Mouse (Mus musculus): ENCODE results near the gene Wnt1. TPM values are rescaled to one million over a fixed set of nuclear protein-coding genes. Genes with fewer than 3 reads are reported as not detected.

Gene Wnt1
- total RNA-seq, 1 experiment from 2014 or later = not detected

GRCm38 (mm10) chr15:98778191-98778770 lies 11.4 kb upstream of the Wnt1 start:
- DNase-seq = no peak

- DNase-seq = no peak
Measured at GRCm38 (mm10) chr15:98778806-98779205, 10.9 kb upstream of the Wnt1 start.

- DNase-seq = no peak
Measured at GRCm38 (mm10) chr15:98780075-98780474, 9.6 kb upstream of the Wnt1 start.

- no peak for DNase-seq
Measured at GRCm38 (mm10) chr15:98780573-98780972, 9.1 kb upstream of the Wnt1 start.

- no peak for DNase-seq
Measured at GRCm38 (mm10) chr15:98781166-98781565, 8.5 kb upstream of the Wnt1 start.

GRCm38 (mm10) chr15:98785744-98786143 lies 3.9 kb upstream of the Wnt1 start:
- DNase-seq = no peak

- DNase-seq = no peak
Measured at GRCm38 (mm10) chr15:98787930-98788329, 1.7 kb upstream of the Wnt1 start.

GRCm38 (mm10) chr15:98788972-98789660 lies 541 bp upstream of the Wnt1 start:
- DNase-seq = no peak

GRCm38 (mm10) chr15:98790761-98791160 lies 1.1 kb downstream of the Wnt1 start:
- no peak for DNase-seq

- DNase-seq = no peak
Measured at GRCm38 (mm10) chr15:98791221-98791620, 1.6 kb downstream of the Wnt1 start.

GRCm38 (mm10) chr15:98791771-98792170 lies 2.1 kb downstream of the Wnt1 start:
- no peak for DNase-seq

- no peak for DNase-seq
Measured at GRCm38 (mm10) chr15:98792233-98793020, 2.8 kb downstream of the Wnt1 start.

GRCm38 (mm10) chr15:98793141-98793698 lies 3.6 kb downstream of the Wnt1 start:
- no peak for DNase-seq

GRCm38 (mm10) chr15:98796803-98797595 lies 7.3 kb downstream of the Wnt1 start:
- DNase-seq = no peak

GRCm38 (mm10) chr15:98797835-98798492 lies 8.3 kb downstream of the Wnt1 start:
- no peak for DNase-seq

- no peak for DNase-seq
Measured at GRCm38 (mm10) chr15:98798903-98799302, 9.2 kb downstream of the Wnt1 start.

- peak; percentile 84 for DNase-seq
Measured at GRCm38 (mm10) chr15:98799396-98799795, 9.7 kb downstream of the Wnt1 start.

- no peak for DNase-seq
Measured at GRCm38 (mm10) chr15:98802926-98803325, 13.3 kb downstream of the Wnt1 start.

GRCm38 (mm10) chr15:98804054-98804453 lies 14.4 kb downstream of the Wnt1 start:
- peak; percentile 89 for DNase-seq

- DNase-seq = peak; percentile 78
Measured at GRCm38 (mm10) chr15:98805324-98806040, 15.8 kb downstream of the Wnt1 start.

All from adrenal gland, postnatal 25 days (tissue).